Mouse (Mus musculus): ENCODE measurements around the gene Mum1. TPM values are rescaled to one million over a fixed set of nuclear protein-coding genes. Genes with fewer than 3 reads are reported as not detected.
A peak's percentile ranks its signal among the peaks of the same experiment; 100 is the strongest.
"Not testable (repeated sequence)": the region's sequence is repeated elsewhere in the genome, so short reads cannot be mapped to it uniquely, and the experiment has no call there.

Gene Mum1
- polyA plus RNA-seq, 1 experiment from 2014 or later: 54.6 TPM

DNA sequence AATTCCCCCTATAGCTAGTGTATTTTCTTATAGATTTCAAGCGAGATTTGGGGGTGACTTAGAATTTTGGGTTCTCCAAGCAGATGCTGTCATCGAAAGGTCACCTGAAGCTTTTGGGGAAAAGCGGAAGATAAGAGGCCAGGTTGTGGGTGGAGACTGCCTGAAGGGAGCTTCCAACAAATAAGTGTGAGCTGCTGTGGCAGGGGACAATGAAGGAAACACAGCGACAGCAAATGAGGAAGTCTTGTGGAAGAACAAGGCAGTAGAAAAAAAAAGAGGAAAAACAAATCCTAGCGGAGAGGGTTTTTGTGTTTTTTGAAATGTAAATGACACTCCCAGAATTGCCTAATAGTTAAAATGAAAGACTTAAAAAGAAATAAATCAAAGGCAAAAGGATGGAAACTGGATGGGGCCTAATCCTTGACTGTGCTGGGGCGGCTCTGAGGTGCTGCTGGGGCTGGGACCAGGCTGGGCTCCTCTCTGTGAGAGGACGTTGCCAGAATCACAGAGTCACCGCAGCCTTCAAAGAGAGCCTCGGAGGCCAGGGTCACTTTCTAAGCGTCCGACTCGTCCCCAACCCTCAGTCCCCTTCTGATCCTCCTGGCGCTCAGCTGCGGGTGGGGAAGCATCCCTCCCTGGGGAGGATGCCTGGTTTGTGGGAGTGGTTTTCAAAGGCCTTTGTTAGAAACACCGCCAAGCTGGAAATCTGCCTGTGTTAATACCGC lies 11.0 kb upstream of the Mum1 start:
- no peak overlapping the region for H3K4me2 ChIP-seq (replicated peaks)
- no peak overlapping the region for H3K27ac ChIP-seq
- H3K4me3 ChIP-seq: no peak overlapping the region
- ATAC-seq (ENCODE audit: low FRiP score, low read depth): no peak
- 0 out of 2 replicates have a peak overlapping the region, but pooled peaks have one; percentile 17 for H3K9ac ChIP-seq
- WGBS: 15% methylated on average over 16 of the region's 16 CpGs
- H3K9me3 ChIP-seq: no peaks in the 10 kb centered on the region
- peaks cover 5% of the 10 kb centered on the region for H3K4me1 ChIP-seq
- no peaks in the 10 kb centered on the region for H3K36me3 ChIP-seq
- no peaks in the 10 kb centered on the region for H3K27me3 ChIP-seq (replicated peaks)

DNA sequence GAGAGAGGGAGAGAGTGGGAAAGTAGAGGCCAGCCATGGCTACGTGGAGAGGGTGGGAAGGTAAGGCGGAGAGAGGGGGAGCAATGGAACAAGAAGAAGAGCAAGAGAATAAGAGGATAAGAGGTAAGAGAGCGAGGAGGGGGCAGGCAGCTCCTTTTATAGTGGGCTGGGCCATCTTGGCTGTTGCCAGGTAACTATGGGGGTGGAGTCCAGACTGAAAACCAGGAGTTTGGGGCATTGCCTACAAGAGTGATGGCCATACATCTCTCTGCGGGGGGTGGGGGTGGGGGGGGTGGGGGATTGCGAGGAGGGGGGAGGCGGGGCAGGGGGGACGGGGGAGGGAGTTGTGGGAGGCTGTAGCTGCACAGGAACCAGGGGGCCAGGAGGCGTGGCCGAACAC lies 5.6 kb upstream of the Mum1 start:
- ATAC-seq (ENCODE audit: low FRiP score, low read depth): no peak
- H3K4me3 ChIP-seq: no peak overlapping the region
- 32% methylated on average over 6 of the region's 9 CpGs for WGBS
- no peak overlapping the region for H3K9ac ChIP-seq
- no peaks in the 10 kb centered on the region for H3K36me3 ChIP-seq
- H3K27me3 ChIP-seq (replicated peaks): no peaks in the 10 kb centered on the region
- no peak overlapping the region for H3K4me2 ChIP-seq (replicated peaks)
- peaks cover 6% of the 10 kb centered on the region; the same call in 1 of the 2 replicates for H3K4me1 ChIP-seq
- no peaks in the 10 kb centered on the region for H3K9me3 ChIP-seq
- H3K27ac ChIP-seq: no peak overlapping the region

DNA sequence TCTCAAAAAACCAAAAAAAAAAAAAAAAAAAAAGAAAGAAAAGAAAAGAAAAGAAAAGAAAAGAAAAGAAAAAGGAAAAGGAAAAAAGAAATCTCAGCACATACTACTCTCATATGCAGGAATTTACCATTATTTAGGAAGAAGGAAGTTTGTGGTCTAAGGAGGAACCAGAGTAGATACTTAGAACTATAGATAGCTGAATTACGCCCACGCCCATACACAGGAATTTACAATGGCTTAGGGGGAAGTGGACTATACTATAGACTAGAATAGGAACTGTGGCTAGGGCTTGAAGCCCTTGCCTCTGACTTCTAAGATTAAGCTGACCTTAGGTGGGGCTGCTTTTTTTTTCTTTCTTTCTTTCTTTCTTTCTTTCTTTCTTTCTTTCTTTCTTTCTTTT lies 3.1 kb upstream of the Mum1 start:
- WGBS: 90% methylated on average over 2 of the region's 2 CpGs
- H3K9ac ChIP-seq, H3K9me3 ChIP-seq: not testable (repeated sequence)

DNA sequence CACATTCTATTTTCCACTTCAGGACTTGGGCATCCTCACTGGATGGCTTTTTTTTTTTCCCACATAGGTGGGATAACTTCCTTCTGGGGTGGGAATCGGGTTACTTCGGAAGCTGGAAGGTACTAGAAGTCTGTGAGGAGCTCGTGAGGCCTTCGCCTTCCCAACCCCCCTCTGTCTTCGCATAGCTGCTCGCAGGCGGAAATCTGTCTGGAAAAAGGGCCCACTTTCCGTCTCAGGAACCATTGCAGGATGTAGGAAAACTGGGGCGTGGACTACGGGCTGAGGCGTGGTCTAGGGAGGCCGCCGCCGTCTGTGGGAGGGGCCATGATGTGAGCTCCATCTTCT lies 191 bp upstream of the Mum1 start:
- ATAC-seq (ENCODE audit: low FRiP score, low read depth): no peak
- Histone ChIP-seq H3K9ac (peak overlapping the region; percentile 49; the same call in 1 of the 2 replicates), H3K9me3 (no peaks in the 10 kb centered on the region), H3K4me3 (peak overlapping the region; percentile 88), H3K27ac (peak overlapping the region; percentile 84), H3K36me3 (peaks cover 13% of the 10 kb centered on the region), H3K27me3 (replicated peaks) (no peaks in the 10 kb centered on the region), H3K4me2 (replicated peaks) (peak overlapping the region; percentile 93), H3K4me1 (peaks cover 41% of the 10 kb centered on the region)
- 1% methylated on average over 14 of the region's 14 CpGs for WGBS

More for the DNA sequence above, 3.1 kb upstream of the Mum1 start:
- not testable (repeated sequence) for ATAC-seq (ENCODE audit: low FRiP score, low read depth); H3K4me3 ChIP-seq; H3K36me3 ChIP-seq; H3K27ac ChIP-seq; H3K4me2 ChIP-seq (replicated peaks); H3K27me3 ChIP-seq (replicated peaks)
- H3K4me1 ChIP-seq: peaks cover 22% of the 10 kb centered on the region

DNA sequence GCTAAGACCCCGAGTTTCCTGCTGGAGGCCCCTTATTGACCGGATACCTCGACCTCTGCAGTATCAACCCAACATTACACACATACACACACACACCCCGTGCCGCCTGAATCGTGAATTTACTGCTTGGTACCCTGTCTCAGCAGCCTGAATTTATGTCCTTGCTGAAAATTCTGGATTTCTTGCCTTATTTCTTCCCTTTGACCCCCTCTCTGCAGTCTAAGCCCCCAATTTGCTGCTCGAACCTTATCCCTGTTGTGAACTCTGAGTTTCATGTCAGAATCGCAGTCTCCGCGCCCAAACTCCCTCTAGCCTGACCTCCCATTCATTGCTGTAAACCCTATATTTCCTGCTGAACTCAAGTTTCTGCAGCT lies 919 bp downstream of the Mum1 start:
- peaks cover 20% of the 10 kb centered on the region for H3K36me3 ChIP-seq
- peak overlapping the region; percentile 84; the same call in 1 of the 2 replicates for H3K27ac ChIP-seq
- H3K4me1 ChIP-seq: peaks cover 41% of the 10 kb centered on the region
- 13% methylated on average over 10 of the region's 10 CpGs for WGBS
- H3K4me3 ChIP-seq: peak overlapping the region; percentile 88
- H3K4me2 ChIP-seq (replicated peaks): peak overlapping the region; percentile 93
- H3K9ac ChIP-seq: peak overlapping the region; percentile 96
- no peaks in the 10 kb centered on the region for H3K9me3 ChIP-seq
- no peak for ATAC-seq (ENCODE audit: low FRiP score, low read depth)
- H3K27me3 ChIP-seq (replicated peaks): no peaks in the 10 kb centered on the region

DNA sequence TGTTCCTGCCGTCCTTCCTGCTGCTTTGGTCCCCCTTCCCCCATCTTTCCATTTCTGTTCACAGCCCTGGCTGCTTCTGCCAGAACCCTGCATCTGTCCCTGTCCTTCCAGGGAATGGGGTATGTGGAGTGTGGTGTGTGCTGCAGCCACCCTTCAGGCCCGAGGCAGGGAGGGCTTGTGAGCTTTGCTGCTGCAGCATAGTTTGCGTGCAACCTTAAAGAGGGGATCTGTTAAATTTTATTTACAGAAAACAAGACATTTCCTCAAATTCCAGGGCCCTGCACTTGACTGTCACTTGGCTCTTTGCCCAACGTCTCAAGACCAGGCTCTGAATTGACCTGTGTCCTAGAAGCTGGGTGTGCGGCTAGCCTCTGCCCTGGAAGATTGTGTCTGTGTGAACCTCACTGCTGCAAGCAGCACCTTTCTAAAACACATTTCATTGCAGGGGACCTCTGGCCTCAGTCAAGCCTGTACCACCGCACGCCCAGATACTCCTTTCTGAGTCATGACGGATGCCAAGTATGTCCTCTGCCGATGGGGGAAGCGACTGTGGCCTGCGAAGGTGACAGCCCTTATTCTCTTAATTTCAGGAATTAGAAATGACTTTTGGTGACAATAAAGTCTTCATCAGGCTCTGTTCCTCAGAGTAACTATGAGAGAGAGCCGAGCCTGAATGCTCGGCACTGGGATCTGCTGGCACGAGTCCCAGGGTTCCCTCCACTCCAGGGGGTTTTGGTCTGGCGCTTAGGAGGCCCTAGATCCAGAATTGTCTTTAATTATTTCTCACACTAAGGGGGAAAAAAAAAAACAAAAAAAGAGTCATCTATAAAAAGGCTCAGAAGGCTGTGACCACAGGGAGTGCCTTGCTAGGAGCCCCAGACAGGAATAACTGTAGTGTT lies 1.9 kb downstream of the Mum1 start:
- no peak for ATAC-seq (ENCODE audit: low FRiP score, low read depth)
- Histone ChIP-seq H3K36me3 (peaks cover 30% of the 10 kb centered on the region), H3K4me2 (replicated peaks) (peak overlapping the region; percentile 93), H3K27me3 (replicated peaks) (no peaks in the 10 kb centered on the region), H3K9ac (0 out of 2 replicates have a peak overlapping the region, but pooled peaks have one; percentile 96), H3K9me3 (no peaks in the 10 kb centered on the region), H3K4me1 (peaks cover 49% of the 10 kb centered on the region), H3K27ac (peak overlapping the region; percentile 84; the same call in 1 of the 2 replicates), H3K4me3 (peak overlapping the region; percentile 88; the same call in 1 of the 2 replicates)
- WGBS: 65% methylated on average over 15 of the region's 15 CpGs

DNA sequence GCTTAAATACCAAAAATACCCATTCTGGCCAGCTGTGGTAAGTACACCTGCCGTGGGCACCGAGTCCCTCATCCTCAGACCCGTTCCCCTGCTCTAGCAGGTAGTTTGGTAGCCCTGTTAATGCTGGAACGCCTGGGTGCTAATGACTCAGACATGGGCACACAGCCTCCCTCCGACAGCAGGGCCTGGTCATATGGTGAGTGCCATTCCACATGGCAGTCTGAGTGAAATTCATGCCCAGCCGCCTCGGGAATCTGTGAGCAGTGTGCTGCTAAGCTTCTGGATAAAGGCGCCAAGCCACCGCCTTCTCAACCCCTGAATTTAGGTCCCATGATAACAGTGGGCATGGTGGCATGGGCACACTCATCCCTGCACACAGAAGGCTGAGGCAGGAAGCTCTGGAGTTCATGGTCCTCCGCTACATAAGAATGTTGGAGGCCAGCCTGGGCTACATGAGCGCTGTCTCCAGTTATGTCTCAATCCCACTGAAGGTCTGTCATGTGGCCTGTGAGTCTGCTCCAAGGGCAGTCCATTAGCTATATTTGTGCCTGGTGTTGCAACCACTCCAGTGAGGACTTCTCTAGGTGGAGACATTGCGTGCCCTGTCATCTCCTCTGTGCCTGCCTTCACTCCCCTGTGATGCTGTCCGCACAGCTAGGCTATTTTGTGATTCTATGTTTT lies 10.1 kb downstream of the Mum1 start:
- Histone ChIP-seq H3K27ac (no peak overlapping the region), H3K4me1 (peaks cover 13% of the 10 kb centered on the region), H3K27me3 (replicated peaks) (no peaks in the 10 kb centered on the region), H3K9ac (no peak overlapping the region), H3K4me2 (replicated peaks) (no peak overlapping the region), H3K9me3 (no peaks in the 10 kb centered on the region), H3K36me3 (peaks cover 95% of the 10 kb centered on the region), H3K4me3 (no peak overlapping the region)
- no peak for ATAC-seq (ENCODE audit: low FRiP score, low read depth)
- 97% methylated on average over 13 of the region's 13 CpGs for WGBS

DNA sequence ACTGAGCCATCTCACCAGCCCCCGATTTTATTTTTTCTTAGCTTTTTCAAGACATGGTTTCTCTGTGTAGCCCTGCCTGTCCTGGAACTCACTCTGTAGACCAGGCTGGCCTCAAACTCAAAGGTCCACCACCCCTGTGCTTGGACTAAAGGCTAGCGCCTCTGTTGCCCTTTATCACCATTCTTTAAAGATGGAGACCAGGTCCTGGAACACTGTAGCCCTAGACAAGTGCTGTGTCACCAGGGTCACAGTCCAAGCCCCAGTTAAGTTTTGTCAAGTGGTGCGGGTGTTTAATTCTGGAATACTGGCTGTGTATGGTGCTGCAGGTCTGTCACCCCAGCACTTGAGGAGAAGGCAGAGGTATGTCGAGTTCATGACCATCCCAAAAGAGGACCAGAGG lies 10.8 kb downstream of the Mum1 start:
- Histone ChIP-seq H3K27me3 (replicated peaks) (no peaks in the 10 kb centered on the region), H3K36me3 (peaks cover 96% of the 10 kb centered on the region), H3K4me2 (replicated peaks) (no peak overlapping the region), H3K9ac (no peak overlapping the region), H3K4me3 (no peak overlapping the region), H3K9me3 (no peaks in the 10 kb centered on the region), H3K27ac (no peak overlapping the region), H3K4me1 (peaks cover 13% of the 10 kb centered on the region)
- ATAC-seq (ENCODE audit: low FRiP score, low read depth): no peak
- WGBS: 90% methylated on average over 4 of the region's 4 CpGs

DNA sequence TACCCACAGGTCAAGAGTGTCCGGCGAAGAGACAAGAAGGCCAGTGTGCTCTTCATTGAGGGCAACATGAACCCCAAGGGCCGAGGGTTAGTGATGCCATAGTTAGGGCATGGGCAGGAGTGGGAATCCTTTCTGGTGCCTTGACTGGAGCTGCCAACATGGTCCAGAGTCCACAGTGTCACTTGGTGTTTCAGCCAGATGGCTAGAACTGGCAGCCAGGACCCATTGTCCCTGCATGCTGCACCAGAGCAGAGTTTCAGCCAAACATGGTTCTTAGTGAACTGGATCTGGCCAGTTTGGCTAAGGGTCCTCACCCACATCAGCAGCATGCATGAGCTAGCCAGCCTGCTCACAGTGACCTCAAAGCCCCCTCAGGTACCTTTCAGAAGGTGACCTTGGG lies 12.1 kb downstream of the Mum1 start:
- Histone ChIP-seq H3K27me3 (replicated peaks) (no peaks in the 10 kb centered on the region), H3K4me1 (peaks cover 3% of the 10 kb centered on the region; the same call in 1 of the 2 replicates), H3K4me2 (replicated peaks) (no peak overlapping the region), H3K4me3 (no peak overlapping the region), H3K9me3 (no peaks in the 10 kb centered on the region), H3K27ac (no peak overlapping the region), H3K9ac (0 out of 2 replicates have a peak overlapping the region, but pooled peaks have one; percentile 13), H3K36me3 (peaks cover 96% of the 10 kb centered on the region)
- WGBS: 93% methylated on average over 3 of the region's 3 CpGs
- no peak for ATAC-seq (ENCODE audit: low FRiP score, low read depth)

DNA sequence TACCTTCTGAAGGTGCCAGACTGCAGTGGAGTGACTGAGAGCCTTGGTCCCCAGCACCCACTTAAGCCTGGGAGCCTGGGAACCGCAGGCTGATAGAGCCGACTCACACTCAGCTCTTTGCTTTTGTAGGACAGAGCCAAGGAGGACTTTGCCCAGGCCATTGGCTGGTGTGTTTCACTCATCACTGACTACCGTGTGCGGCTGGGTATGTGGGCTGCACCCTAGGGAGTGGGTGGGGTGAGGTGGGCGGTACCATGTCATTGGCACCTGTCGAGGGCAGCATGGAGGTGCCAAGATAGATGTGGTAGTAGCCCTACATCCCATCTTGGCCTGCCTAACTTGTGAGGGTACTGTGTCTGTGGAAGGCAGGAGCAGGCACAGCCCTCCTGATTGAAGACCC lies 13.6 kb downstream of the Mum1 start:
- ATAC-seq (ENCODE audit: low FRiP score, low read depth): no peak
- no peak overlapping the region for H3K27ac ChIP-seq
- H3K4me1 ChIP-seq: no peaks in the 10 kb centered on the region

DNA sequence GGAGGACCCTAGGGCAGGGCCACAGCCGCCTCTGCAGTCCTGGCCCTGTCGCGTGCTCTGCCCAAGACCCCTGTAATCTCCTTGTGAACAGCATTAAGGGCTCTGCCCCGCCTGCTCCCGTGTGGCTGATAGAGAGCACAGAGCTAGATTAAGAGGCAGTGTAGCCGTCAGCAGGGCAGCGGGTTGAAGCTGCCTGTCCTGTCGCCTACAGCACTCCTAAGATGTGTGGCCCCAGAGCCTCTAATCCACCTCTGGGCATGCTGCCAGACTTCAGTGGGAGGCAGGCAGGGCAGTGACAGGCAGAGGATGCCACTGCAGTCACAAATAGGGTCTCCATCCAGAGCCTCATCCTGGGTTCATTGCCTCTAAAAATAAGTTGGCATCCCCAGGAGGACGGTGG lies 15.9 kb downstream of the Mum1 start:
- Histone ChIP-seq H3K27me3 (replicated peaks) (no peaks in the 10 kb centered on the region), H3K4me1 (peaks cover 3% of the 10 kb centered on the region; the same call in 1 of the 2 replicates), H3K4me3 (no peak overlapping the region), H3K9me3 (no peaks in the 10 kb centered on the region), H3K9ac (no peak overlapping the region), H3K4me2 (replicated peaks) (no peak overlapping the region), H3K27ac (no peak overlapping the region), H3K36me3 (peaks cover 75% of the 10 kb centered on the region)
- 87% methylated on average over 9 of the region's 9 CpGs for WGBS
- ATAC-seq (ENCODE audit: low FRiP score, low read depth): no peak

More for the DNA sequence above, 13.6 kb downstream of the Mum1 start:
- H3K27me3 ChIP-seq (replicated peaks): no peaks in the 10 kb centered on the region
- no peak overlapping the region for H3K4me3 ChIP-seq
- no peak overlapping the region for H3K9ac ChIP-seq
- H3K9me3 ChIP-seq: no peaks in the 10 kb centered on the region
- no peak overlapping the region for H3K4me2 ChIP-seq (replicated peaks)
- peaks cover 95% of the 10 kb centered on the region for H3K36me3 ChIP-seq
- 96% methylated on average over 6 of the region's 6 CpGs for WGBS

DNA sequence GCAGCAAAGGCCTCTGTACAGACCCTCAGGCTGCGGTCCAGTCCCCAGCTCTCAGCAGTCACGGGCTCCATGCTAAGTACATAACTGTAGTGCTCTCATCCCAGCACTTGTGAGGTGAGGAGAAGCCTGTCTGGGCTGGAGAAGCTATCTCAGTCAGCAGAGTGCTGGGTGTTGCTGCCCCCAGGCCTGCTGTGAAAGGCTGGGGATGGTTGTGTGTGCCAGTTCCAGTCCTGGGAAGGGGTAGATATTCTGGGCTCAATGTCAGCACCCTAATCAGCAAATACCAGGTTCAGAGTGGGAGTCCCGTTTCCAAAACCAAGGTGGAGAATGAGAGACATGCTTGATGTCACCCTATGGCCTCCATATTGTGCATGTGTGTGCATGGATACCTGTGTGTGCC lies 16.4 kb downstream of the Mum1 start:
- Histone ChIP-seq H3K9ac (no peak overlapping the region), H3K4me3 (no peak overlapping the region), H3K4me1 (peaks cover 3% of the 10 kb centered on the region; the same call in 1 of the 2 replicates), H3K27ac (no peak overlapping the region), H3K27me3 (replicated peaks) (no peaks in the 10 kb centered on the region), H3K36me3 (peaks cover 70% of the 10 kb centered on the region), H3K9me3 (no peaks in the 10 kb centered on the region), H3K4me2 (replicated peaks) (no peak overlapping the region)
- no peak for ATAC-seq (ENCODE audit: low FRiP score, low read depth)
- 90% methylated on average over 3 of the region's 3 CpGs for WGBS
